Mouse (Mus musculus): ENCODE data around the gene Mpp5. TPM values are rescaled to one million over a fixed set of nuclear protein-coding genes. Genes with fewer than 3 reads are reported as not detected.

Gene Mpp5
- 0.11 and 0.18 TPM in 2 replicates for polyA plus RNA-seq (2012; rRNA removed)

DNA sequence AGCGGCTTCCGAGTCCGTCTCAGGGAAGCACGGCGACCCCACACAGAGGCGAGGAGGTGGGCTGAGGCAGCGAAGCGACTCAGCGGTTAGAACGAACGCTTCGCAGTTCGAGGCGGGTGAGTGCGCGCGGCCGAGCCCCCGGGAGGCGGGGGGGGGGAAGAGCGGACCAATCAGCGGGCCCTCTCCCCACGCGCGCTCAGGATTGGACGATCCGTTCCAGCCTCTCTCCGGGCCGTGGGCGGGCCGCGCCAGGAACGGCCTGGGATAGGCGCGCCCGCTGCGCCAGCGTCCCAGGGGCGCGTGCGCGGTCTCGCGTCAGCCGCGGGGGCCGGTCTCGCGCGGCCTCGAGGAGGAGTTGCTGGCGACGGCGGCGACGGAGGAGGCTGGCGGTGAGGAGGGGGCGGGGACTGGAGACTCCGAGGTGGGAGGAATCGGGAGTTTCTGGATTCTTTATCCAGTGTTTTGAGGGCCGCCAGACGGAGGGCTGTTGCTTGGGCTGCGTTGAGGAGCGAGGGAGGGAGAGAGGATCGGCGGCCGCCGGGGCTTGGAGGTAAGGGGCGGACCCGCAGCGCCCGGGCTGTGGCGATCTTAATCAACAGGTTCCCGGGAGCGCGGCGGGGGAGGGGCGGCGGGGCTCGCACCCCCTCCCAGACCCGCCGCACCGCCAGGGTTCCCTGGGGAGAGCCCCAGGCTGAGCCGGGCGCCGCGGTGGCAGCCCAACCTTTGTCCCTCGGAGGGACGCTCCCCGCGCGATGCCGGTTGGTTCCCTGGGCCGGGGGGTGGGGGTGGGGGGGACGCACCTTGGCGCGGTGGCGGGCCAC is at the start of gene Mpp5:
Mpp5 (plus strand) TSS at position 351 of the 821 bp plus-strand sequence.

GRCm38 (mm10) chr12:78861496-78862253 is 113.0 kb downstream of the Mpp5 start, which contains the start of the genes Atp6v1d and Eif2s1:
Gene Atp6v1d (minus strand): TSS chr12:78861638.
Gene Eif2s1 (plus strand): TSS chr12:78861819.

Other genes with a start within 250 kb of the Mpp5 start
- gene Fam71d, start 57.4 kb upstream of the Mpp5 start, polyA plus RNA-seq (2012; rRNA removed): 0.08 TPM in 1 of 2 replicates, not detected in the other
- gene Atp6v1d, start 112.7 kb downstream of the Mpp5 start, polyA plus RNA-seq (2012; rRNA removed): 1.1 and 2.6 TPM in 2 replicates
- 1.9 and 2.5 TPM in 2 replicates for gene Eif2s1, start 112.9 kb downstream of the Mpp5 start, polyA plus RNA-seq (2012; rRNA removed)
- 4.8 and 5.6 TPM in 2 replicates for gene Plek2, start 158.1 kb downstream of the Mpp5 start, polyA plus RNA-seq (2012; rRNA removed)

Measured in stomach, adult 2 months (tissue).